Mouse (Mus musculus) monocyte, adult 2 months (primary cell): Measurements from ENCODE around the gene 4930522L14Rik.
"Not testable (repeated sequence)": the region's sequence is repeated elsewhere in the genome, so short reads cannot be mapped to it uniquely, and the experiment has no call there.

ENCODE experiments used
- DNase-seq, 2 experiments: peaks; one replicate each; pipeline ENCODE4 v3.0.0; 2022; ENCODE audit warnings: low spot score in 2 of 2, low read depth in 1 of 2

Gene 4930522L14Rik

DNA sequence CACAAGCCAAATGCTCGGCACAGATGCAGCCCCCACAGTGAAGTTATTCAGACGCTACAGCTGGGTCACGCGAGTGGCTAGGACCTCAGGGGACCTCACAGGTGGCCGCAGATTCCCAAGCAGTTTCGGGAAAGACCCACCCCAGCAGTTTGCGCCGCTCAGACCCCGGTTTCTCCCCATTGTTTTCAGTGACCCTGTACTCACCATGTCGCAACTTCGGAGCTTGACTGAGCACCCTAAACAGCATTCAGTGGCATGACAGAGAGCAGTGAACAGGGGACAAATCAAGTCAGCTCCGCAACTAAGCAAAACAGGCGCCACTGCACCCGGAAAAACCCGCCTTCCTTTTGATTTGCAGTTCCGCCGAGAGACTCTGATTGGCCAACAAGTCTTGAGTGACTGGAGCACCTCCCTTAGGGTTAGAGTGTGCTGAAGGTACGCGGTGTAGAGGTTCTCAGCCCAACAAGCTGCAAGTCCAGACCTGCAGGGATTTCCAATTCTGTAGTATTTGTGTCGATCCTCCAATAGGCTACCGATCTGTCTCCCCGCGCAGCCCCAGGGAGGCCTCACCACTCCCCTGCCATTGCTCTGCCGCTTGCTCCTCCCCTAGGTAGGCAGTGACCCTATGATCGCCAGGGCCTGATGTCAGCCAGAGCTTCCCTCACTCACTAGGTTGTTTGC is at the start of gene 4930522L14Rik:
TSS of gene 4930522L14Rik (minus strand) at position 496 of the 681 bp plus-strand sequence.
- peak; percentile 16 to 58 for DNase-seq

DNA sequence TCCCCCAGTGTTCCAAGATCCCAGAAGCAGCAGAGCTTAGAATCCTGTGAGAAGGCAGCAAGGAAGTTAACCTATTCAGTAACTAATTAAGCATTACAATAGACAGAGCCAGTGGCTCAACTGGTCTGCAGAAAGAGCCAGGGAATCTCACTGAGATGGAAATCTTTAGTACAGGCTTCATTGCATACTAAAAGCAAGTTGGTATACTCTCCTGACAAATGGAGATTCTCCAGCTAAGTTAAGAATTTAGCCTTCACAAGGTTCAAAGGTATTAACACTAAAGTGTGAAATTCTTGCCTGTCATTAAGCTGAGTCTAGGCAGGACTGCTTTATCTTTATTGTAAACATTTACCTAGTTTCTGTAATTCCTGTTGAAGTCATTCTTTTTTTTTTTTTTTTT is 49.8 kb upstream of the 4930522L14Rik start:
- not testable (repeated sequence) for DNase-seq

DNA sequence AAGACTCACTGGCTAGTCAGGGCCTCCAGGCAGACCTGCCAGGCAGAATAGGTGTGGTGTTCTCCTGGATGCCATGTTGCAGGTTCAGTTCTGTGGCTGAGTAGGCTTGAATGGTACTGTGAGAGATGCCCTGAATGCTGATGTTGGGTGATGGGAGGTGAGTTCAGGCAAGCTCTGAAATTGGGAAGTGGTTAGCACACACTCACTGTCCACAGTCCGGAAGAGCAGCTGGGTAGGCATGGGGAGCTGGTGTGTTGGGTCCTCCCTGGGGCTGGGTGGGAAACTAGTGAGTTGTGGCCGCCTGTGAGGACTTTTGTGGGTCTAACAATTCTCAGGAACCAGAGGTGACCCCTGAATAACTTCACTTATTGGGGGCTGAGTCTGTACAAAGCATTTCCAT is 48.3 kb upstream of the 4930522L14Rik start:
- not testable (repeated sequence) for DNase-seq

DNA sequence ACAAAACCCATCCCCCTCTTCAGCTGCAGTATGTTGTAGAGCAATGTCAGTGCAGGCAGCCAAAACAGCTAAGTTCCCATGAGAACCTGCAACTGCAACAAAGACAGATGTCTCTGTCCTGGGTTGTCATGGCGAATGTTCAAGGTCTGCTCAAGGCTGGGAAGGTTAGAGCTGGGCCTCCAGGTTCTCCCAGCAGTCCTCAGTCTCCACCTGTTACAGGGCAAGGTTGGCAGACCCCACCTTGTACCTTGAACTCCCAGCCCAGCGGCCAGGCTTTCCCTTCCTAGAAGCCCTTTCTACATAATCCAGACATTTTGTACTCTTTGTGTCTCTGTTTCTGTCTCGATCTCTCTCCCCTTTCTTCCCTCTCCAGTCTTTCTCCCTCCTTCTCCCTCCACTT is 45.3 kb upstream of the 4930522L14Rik start:
- not testable (repeated sequence) for DNase-seq

DNA sequence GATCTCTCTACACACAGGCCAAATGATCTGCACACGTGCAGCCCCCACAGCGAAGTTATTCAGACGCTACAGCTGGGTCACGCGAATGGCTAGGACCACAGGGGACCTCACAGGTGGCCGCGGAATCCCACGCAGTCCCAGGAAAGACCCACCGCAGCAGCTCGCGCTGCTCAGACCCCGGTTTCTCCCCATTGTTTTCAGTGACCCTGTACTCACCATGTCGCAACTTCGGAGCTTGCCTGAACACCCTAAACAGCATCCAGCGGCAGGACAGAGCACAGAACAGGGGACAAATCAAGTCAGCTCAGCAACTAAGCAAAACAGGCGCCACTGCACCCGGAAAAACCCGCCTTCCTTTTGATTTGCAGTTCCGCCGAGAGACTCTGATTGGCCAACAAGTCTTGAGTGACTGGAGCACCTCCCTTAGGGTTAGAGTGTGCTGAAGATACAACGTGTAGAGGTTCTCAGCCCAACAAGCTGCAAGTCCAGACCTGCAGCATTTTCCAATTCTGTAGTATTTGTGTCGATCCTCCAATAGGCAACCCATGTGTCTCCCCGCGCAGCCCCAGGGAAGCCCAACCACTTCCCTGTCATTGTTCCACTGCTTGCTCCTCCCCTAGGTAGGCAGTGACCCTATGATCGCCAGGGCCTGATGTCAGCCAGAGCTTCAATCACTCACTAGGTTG is 44.4 kb upstream of the 4930522L14Rik start:
- peak; percentile 3 to 28 for DNase-seq

DNA sequence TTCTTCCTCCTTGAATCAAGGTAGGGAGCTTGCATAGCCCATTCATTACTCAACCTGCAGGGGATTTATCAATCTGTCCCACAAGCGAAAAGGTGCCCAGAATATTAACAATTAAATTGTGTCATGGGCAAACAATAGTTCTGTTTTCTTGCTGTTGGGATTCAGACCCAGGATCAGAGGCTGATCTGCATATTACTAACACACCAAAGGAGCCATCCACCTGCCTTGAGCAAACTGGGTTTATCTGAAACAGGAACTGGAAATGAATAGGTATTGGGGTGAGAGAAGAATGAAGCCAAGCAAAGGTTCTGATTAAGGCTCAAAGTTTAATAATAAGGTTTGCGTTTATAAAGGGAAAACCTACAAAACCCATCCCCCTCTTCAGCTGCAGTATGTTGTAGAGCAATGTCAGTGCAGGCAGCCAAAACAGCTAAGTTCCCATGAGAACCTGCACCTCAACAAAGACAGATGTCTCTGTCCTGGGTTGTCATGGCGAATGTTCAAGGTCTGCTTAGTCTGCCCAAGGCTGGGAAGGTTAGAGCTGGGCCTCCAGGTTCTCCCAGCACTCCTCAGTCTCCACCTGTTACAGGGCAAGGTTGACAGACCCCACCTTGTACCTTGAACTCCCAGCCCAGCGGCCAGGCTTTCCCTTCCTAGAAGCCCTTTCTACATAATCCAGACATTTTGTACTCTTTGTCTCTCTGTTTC is 541 bp upstream of the 4930522L14Rik start:
- not testable (repeated sequence) for DNase-seq

DNA sequence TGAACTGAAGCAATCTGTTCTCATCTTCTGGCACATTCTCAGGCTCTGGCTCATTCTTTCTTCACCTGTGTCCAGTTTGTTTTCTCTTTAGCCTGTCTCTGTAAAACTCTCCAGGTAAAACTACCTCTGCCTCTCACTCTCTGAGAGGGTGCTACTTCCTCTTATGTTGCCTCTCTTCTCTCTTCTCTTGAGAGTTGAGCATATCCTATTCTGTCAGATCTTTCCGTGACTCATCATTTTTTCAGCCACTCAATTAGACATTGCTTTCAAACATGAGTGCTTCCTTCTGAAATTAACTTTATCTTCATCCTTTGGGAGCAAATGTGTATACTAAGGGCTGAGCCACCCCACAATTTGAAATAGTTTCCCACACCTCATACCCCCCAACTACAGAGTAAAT is 6.6 kb downstream of the 4930522L14Rik start:
- not testable (repeated sequence) for DNase-seq

DNA sequence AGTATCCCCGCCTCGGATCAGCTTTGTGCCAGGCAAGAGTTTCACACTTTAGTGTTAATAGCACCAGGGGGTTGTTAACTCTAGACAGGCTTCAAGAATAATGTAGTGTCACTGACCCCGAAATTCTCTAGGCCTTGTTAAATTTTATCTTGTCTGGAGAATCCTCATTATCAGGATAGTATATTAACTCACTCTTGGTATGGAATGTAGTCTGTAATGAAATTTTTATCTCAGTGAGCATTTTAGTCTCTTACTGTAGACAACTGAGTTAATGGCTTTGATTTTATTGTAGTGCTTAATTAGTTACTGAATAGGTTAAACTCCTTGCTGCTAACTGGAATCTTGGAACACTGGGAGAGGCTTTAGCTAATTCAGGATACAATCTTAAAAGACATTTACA is 34.3 kb downstream of the 4930522L14Rik start:
- DNase-seq, result not testable (repeated sequence)

DNA sequence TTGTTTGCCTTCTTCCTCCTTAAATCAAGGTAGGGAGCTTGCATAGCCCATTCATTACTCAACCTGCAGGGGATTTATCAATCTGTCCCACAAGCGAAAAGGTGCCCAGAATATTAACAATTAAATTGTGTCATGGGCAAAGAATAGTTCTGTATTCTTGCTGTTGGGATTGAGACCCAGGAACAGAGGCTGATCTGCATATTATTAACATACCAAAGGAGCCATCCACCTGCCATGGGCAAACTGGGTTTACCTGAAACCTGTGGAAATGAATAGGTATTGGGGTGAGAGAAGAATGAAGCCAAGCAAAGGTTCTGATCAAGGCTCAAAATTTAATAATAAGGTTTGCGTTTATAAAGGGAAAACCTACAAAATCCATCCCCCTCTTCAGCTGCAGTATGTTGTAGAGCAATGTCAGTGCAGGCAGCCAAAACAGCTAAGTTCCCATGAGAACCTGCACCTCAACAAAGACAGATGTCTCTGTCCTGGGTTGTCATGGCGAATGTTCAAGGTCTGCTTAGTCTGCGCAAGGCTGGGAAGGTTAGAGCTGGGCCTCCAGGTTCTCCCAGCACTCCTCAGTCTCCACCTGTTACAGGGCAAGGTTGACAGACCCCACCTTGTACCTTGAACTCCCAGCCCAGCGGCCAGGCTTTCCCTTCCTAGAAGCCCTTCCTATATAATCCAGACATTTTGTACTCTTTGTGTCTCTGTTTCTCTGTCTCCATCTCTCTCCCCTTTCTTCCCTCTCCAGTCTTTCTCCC is 60.3 kb downstream of the 4930522L14Rik start:
- DNase-seq, result not testable (repeated sequence)

DNA sequence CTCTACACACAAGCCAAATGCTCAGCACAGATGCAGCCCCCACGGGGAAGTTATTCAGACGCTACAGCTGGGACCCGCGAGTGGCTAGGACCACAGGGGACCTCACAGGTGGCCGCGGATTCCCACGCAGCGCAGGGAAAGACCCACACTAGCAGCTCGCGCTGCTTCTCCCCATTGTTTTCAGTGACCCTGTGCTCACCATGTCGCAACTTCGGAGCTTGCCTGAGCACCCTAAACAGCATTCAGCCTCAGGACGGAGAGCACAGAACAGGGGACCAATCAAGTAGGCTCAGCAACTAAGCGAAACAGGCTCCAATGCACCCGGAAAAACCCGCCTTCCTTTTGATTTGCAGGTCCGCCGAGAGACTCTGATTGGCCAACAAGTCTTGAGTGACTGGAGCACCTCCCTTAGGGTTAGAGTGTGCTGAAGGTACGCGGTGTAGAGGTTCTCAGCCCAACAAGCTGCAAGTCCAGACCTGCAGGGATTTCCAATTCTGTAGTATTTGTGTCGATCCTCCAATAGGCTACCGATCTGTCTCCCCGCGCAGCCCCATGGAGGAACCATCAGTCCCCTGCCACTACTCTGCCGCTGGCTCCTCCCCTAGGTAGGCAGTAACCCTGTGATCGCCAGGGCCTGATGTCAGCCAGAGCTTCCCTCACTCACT is 61.0 kb downstream of the 4930522L14Rik start, which contains the start of gene 5430403G16Rik:
TSS of gene 5430403G16Rik (minus strand) at position 505 of the 665 bp plus-strand sequence.
- peak; percentile 41 to 56 for DNase-seq
